Mouse (Mus musculus): ENCODE data around the gene Tbc1d25. TPM values are rescaled to one million over a fixed set of nuclear protein-coding genes. Genes with fewer than 3 reads are reported as not detected.

The Tbc1d25 gene
- polyA plus RNA-seq, 1 experiment, result 3.1 TPM

DNA sequence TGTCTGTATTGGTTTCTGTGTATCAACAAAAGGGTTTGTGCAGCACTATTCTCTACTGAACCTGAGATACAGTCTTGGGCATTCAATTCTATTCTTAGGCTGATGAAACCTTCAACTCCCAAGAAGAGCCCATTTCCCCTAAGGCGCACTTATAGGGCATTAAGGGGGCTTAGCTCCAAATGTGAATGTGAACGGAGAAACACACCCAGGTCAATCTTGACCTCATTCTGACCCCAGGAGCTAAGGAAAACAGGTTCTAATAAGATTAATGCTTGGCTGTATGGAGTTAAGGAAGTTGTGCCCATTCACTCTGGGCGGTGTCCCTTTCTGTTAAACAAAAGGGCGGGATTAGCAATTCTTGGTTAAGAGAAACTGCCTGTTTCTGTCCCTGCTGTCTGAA, 31.2 kb upstream of the Tbc1d25 start:
- H3K4me1 ChIP-seq, result peaks cover 15% of the 10 kb centered on the region
- no peak for TF ChIP-seq FLI1 (IDR thresholded peaks at IDR 0.05; ENCODE audit: low read length)
- TF ChIP-seq GATA1 (IDR thresholded peaks at IDR 0.05; ENCODE audit: borderline replicate concordance, low read length), result no peak
- H3K9me3 ChIP-seq, result 0 out of 2 replicates have a peak, but pooled peaks cover 3% of the 10 kb centered on the region
- H3K27me3 ChIP-seq (replicated peaks), result peaks cover 33% of the 10 kb centered on the region
- H3K4me3 ChIP-seq (replicated peaks), result no peak overlapping the region
- no peaks in the 10 kb centered on the region for H3K36me3 ChIP-seq (replicated peaks; ENCODE audit: low read length)

DNA sequence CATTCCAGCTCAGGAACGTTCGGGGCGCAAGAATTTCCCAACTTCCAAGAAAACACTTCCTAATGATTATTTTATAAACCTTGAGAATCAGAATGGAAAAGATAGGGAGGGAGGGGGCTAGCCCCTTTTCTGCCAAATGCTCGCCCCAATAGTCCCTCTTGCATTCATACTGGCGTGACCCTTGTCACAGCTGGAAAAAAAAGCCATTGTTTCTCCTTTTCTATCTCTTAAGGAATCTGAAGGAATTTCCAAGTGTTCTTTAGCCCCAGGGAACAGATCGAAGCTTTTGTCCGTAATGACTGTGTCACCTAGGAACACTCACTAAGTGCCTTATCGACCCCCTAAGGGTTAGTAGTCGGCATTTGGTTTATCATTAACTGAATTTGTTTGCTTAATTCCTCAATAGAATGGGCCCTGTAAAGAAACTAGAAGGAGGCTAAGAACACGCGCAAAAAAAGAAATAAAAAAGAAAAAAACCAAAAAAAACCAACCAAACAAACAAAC, 30.8 kb upstream of the Tbc1d25 start:
- Histone ChIP-seq H3K4me3 (replicated peaks) (peak overlapping the region; percentile 92), H3K9me3 (0 out of 2 replicates have a peak, but pooled peaks cover 3% of the 10 kb centered on the region), H3K27me3 (replicated peaks) (peaks cover 33% of the 10 kb centered on the region), H3K36me3 (replicated peaks; ENCODE audit: low read length) (no peaks in the 10 kb centered on the region), H3K4me1 (peaks cover 15% of the 10 kb centered on the region)
- TF ChIP-seq GATA1 (IDR thresholded peaks at IDR 0.05; ENCODE audit: borderline replicate concordance, low read length) (no peak), FLI1 (IDR thresholded peaks at IDR 0.05; ENCODE audit: low read length) (no peak)

- H3K36me3 ChIP-seq (replicated peaks; ENCODE audit: low read length), result no peaks in the 10 kb centered on the region
- no peak for TF ChIP-seq GATA1 (IDR thresholded peaks at IDR 0.05; ENCODE audit: borderline replicate concordance, low read length)
- TF ChIP-seq FLI1 (IDR thresholded peaks at IDR 0.05; ENCODE audit: low read length), result no peak
- H3K27me3 ChIP-seq (replicated peaks), result peaks cover 33% of the 10 kb centered on the region
- H3K9me3 ChIP-seq, result 0 out of 2 replicates have a peak, but pooled peaks cover 3% of the 10 kb centered on the region
- peak within 1 kb of the TSS; percentile 92 for H3K4me3 ChIP-seq (replicated peaks)
- peaks cover 15% of the 10 kb centered on the region for H3K4me1 ChIP-seq
Measured at GRCm38 (mm10) chrX:8206015-8206693, 30.2 kb upstream of the Tbc1d25 start, which contains the start of gene Porcn. Porcn (minus strand) TSS chrX:8206525.

DNA sequence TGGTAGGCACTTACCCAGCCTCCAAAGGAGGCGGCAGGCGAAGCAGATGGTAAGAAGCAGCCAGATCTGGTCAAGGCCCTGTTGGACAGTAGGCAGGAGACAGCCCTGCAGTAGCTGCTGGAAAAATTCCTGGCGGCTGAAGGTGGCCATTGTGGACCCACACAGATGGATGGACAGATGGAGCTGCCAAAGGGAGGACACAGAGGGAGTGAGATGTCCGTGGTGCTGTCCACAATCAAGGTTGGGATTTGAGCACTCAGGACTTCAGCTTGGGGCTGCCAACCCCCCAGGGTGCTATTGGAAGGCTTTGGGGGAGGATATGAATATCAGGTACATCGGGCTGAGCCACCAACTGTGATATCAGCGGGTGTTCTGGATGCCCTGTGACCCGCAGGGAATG, 29.6 kb upstream of the Tbc1d25 start:
- TF ChIP-seq FLI1 (IDR thresholded peaks at IDR 0.05; ENCODE audit: low read length), result no peak
- TF ChIP-seq GATA1 (IDR thresholded peaks at IDR 0.05; ENCODE audit: borderline replicate concordance, low read length), result no peak

DNA sequence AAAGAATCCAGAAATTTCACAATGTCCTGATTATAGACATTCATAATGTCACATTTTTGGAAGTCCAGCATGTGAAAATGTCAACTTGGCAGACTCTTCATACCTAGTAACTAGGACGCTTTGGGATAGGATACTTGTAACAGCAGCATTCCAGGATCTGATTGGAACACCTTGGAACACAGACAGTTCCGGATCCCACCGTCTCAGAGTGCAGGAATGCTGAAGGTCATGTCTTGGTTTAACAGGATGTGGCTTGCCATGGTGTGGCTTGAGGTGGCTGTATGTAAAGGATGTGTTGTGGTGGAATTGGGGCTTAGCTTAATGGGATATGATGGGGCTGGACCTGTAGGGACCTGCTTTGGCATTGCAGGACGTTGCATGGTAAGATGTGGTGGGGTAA, 29.1 kb upstream of the Tbc1d25 start:
- Histone ChIP-seq H3K27me3 (replicated peaks) (peaks cover 33% of the 10 kb centered on the region), H3K4me1 (peaks cover 15% of the 10 kb centered on the region), H3K36me3 (replicated peaks; ENCODE audit: low read length) (no peaks in the 10 kb centered on the region), H3K9me3 (0 out of 2 replicates have a peak, but pooled peaks cover 3% of the 10 kb centered on the region), H3K4me3 (replicated peaks) (no peak overlapping the region)
- TF ChIP-seq FLI1 (IDR thresholded peaks at IDR 0.05; ENCODE audit: low read length) (no peak), GATA1 (IDR thresholded peaks at IDR 0.05; ENCODE audit: borderline replicate concordance, low read length) (no peak)

More for the DNA sequence above, 29.6 kb upstream of the Tbc1d25 start:
- peak overlapping the region; percentile 92 for H3K4me3 ChIP-seq (replicated peaks)
- 0 out of 2 replicates have a peak, but pooled peaks cover 3% of the 10 kb centered on the region for H3K9me3 ChIP-seq
- H3K4me1 ChIP-seq, result peaks cover 15% of the 10 kb centered on the region
- H3K27me3 ChIP-seq (replicated peaks), result peaks cover 33% of the 10 kb centered on the region
- H3K36me3 ChIP-seq (replicated peaks; ENCODE audit: low read length), result no peaks in the 10 kb centered on the region

DNA sequence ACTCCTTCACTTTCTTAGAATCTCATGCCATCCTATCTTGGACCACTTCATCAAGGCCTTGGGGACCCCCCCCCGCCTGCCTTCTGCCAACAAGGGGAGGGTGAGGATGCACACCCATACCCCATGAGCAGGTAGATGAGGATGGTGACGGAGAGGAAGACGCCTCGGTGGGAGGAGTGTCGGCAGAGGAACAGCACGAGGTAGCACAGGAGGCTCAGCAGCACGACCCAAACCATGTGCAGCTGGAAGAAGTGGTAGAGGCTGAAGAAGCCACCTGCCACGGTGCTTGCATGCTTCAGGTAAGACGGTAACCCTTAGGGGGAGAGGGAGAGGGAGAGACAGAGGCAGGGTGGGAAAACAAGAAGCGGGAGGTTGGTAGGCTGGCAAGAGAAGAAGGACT, 28.1 kb upstream of the Tbc1d25 start:
- peaks cover 15% of the 10 kb centered on the region for H3K4me1 ChIP-seq
- no peak overlapping the region for H3K4me3 ChIP-seq (replicated peaks)
- TF ChIP-seq FLI1 (IDR thresholded peaks at IDR 0.05; ENCODE audit: low read length) (no peak), GATA1 (IDR thresholded peaks at IDR 0.05; ENCODE audit: borderline replicate concordance, low read length) (no peak)
- no peaks in the 10 kb centered on the region for H3K36me3 ChIP-seq (replicated peaks; ENCODE audit: low read length)
- H3K27me3 ChIP-seq (replicated peaks), result peaks cover 35% of the 10 kb centered on the region
- 0 out of 2 replicates have a peak, but pooled peaks cover 3% of the 10 kb centered on the region for H3K9me3 ChIP-seq

GRCm38 (mm10) chrX:8203105-8203504, 27.1 kb upstream of the Tbc1d25 start:
- TF ChIP-seq GATA1 (IDR thresholded peaks at IDR 0.05; ENCODE audit: borderline replicate concordance, low read length) (no peak), FLI1 (IDR thresholded peaks at IDR 0.05; ENCODE audit: low read length) (no peak)
- peaks cover 37% of the 10 kb centered on the region for H3K27me3 ChIP-seq (replicated peaks)
- H3K9me3 ChIP-seq, result 0 out of 2 replicates have a peak, but pooled peaks cover 3% of the 10 kb centered on the region
- peaks cover 23% of the 10 kb centered on the region for H3K4me1 ChIP-seq
- H3K4me3 ChIP-seq (replicated peaks), result no peak overlapping the region
- no peaks in the 10 kb centered on the region for H3K36me3 ChIP-seq (replicated peaks; ENCODE audit: low read length)

- Histone ChIP-seq H3K4me1 (peaks cover 22% of the 10 kb centered on the region; the same call in 1 of the 2 replicates), H3K36me3 (replicated peaks; ENCODE audit: low read length) (peaks cover 7% of the 10 kb centered on the region), H3K27me3 (replicated peaks) (no peaks in the 10 kb centered on the region), H3K9me3 (peaks cover 5% of the 10 kb centered on the region; the same call in 1 of the 2 replicates), H3K4me3 (replicated peaks) (peak within 1 kb of the TSS; percentile 96)
- TF ChIP-seq FLI1 (IDR thresholded peaks at IDR 0.05; ENCODE audit: low read length) (no peak), GATA1 (IDR thresholded peaks at IDR 0.05; ENCODE audit: borderline replicate concordance, low read length) (no peak)
Measured at GRCm38 (mm10) chrX:8193419-8193723, 17.4 kb upstream of the Tbc1d25 start, which contains the start of gene Ebp. Ebp (minus strand) TSS chrX:8193512.

- TF ChIP-seq FLI1 (IDR thresholded peaks at IDR 0.05; ENCODE audit: low read length) (no peak), GATA1 (IDR thresholded peaks at IDR 0.05; ENCODE audit: borderline replicate concordance, low read length) (no peak)
- no peaks in the 10 kb centered on the region for H3K27me3 ChIP-seq (replicated peaks)
- H3K9me3 ChIP-seq, result peaks cover 5% of the 10 kb centered on the region; the same call in 1 of the 2 replicates
- peak overlapping the region; percentile 96 for H3K4me3 ChIP-seq (replicated peaks)
- peaks cover 10% of the 10 kb centered on the region for H3K36me3 ChIP-seq (replicated peaks; ENCODE audit: low read length)
- peaks cover 16% of the 10 kb centered on the region; the same call in 1 of the 2 replicates for H3K4me1 ChIP-seq
Measured at GRCm38 (mm10) chrX:8192640-8193418, 16.8 kb upstream of the Tbc1d25 start.
